Mouse (Mus musculus): ENCODE measurements around the gene Sec14l3.

DNA sequence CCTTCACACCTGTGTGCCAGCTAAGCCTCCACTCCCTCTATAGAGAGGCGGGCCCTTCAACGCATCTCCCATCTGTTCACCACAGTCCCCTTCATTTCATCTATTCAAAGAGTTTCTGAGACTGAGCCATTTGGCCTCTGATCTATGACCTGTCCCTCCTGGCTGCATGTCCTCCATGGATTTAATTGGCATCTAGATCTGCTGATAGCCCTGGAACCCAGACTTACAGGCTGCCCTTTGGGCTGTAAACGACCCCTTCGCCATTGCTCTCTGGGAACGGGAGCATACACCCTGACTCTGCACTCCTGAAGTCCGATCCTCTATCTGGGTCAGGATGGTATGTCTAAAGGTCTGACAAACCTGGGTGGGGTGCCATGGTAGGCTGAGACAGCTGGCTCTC, 48.2 kb downstream of the Sec14l3 start:
- TF ChIP-seq POLR2A (IDR thresholded peaks at IDR 0.05; ENCODE audit: low read depth, low read length) (no peak), CTCF (IDR thresholded peaks at IDR 0.05; ENCODE audit: borderline replicate concordance, insufficient read depth, low read length) (no peak)
